Mouse (Mus musculus): ENCODE results near the gene Gm17324.
"Not testable (repeated sequence)": the region's sequence is repeated elsewhere in the genome, so short reads cannot be mapped to it uniquely, and the experiment has no call there.

The Gm17324 gene

DNA sequence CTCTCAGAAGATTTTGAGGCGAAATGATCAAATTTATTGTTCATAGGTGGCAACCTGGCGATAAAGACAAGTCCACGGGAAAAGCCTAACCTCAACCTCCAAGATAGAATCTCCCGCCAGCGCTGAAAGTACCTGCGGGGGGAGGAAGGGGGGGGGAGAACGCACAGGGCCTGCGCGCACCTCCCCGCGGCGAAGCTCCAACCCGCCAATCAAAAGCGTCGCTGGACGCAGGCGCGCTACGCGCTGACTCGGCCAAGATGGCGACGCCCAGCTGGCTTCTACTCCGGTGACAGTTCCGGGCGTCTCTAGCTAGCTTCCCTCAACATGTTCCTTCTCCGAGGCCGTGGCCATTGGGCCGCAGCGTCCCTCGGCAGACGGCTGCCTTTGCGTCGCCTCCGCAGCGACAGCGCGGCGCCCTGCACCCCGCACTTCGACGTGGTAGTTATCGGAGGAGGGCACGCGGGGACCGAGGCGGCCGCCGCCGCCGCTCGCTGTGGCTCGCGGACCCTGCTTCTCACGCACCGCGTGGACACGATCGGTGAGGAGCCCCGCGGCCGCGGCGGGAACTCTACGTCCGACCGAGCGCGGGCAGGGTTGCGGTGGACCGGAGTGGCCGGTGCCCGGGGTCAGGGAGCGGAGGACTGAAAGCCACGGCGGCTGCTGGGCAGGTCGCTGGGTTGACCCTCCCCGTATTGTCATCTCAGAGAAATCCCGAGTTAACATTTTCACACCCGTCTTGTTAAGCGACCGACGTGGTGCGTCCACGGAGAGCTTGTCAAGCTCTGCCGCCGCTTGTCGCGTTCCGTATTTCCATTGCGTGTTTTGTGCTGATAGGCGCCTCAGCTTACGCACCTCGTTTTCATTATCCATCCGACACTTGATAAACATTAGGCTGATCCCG, at the start of gene Gm17324, which contains the start of gene Mto1:
Gene Gm17324 (minus strand): TSS at position 814 of the 901 bp plus-strand sequence.
Gene Mto1 (plus strand): TSS at position 236 of the 901 bp plus-strand sequence.
- peak; percentile 74 for DNase-seq (ENCODE audit: low spot score)

GRCm38 (mm10) chr9:78493171-78493570, 44.6 kb upstream of the Gm17324 start:
- no peak for DNase-seq (ENCODE audit: low spot score)

GRCm38 (mm10) chr9:78492254-78492653, 43.7 kb upstream of the Gm17324 start:
- DNase-seq (ENCODE audit: low spot score) = no peak

GRCm38 (mm10) chr9:78491169-78491568, 42.6 kb upstream of the Gm17324 start:
- DNase-seq (ENCODE audit: low spot score) = no peak

GRCm38 (mm10) chr9:78488890-78489420, 40.4 kb upstream of the Gm17324 start, which contains the start of gene Eef1a1:
Eef1a1 (minus strand) TSS chr9:78489151.
- peak; percentile 35 for DNase-seq (ENCODE audit: low spot score)

DNA sequence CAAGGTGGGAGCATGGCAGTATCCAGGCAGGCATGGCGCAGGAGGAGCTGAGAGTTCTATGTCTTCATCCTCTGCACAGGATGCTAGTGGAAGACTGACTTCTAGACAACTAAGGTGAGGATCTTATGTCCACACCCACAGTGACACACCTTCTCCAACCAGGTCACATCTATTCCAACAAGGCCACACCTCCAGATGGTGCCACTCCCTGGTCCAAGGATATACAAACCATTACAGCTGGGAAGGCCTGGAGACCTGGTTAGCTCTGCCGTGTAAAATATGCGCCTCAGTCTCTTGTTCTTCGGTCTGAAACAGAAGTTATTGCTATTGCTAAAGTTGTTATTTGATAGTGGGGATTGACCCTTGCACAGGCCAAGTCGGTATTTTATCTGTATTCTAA, 39.4 kb upstream of the Gm17324 start:
- not testable (repeated sequence) for DNase-seq (ENCODE audit: low spot score)

DNA sequence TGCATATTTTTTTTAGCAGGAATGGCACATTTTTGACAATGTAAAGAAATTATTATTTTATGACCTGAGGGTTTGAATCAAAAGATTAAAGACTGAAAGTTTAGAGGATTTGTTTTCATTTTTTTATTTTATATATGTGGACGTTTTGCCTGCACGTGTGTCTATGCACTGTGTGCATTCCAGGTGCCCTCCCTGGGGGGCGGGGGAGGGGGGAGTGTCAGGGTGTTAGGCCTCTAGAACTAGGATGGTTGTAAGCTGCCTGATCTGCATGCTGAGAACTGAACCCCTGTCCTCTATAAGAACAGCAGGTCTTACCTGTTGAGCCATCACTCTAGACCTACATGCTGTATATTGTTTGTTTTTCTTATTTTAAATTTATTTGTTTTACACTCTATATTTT, 36.1 kb upstream of the Gm17324 start:
- no peak for DNase-seq (ENCODE audit: low spot score)

GRCm38 (mm10) chr9:78482386-78482785, 33.8 kb upstream of the Gm17324 start:
- no peak for DNase-seq (ENCODE audit: low spot score)

DNA sequence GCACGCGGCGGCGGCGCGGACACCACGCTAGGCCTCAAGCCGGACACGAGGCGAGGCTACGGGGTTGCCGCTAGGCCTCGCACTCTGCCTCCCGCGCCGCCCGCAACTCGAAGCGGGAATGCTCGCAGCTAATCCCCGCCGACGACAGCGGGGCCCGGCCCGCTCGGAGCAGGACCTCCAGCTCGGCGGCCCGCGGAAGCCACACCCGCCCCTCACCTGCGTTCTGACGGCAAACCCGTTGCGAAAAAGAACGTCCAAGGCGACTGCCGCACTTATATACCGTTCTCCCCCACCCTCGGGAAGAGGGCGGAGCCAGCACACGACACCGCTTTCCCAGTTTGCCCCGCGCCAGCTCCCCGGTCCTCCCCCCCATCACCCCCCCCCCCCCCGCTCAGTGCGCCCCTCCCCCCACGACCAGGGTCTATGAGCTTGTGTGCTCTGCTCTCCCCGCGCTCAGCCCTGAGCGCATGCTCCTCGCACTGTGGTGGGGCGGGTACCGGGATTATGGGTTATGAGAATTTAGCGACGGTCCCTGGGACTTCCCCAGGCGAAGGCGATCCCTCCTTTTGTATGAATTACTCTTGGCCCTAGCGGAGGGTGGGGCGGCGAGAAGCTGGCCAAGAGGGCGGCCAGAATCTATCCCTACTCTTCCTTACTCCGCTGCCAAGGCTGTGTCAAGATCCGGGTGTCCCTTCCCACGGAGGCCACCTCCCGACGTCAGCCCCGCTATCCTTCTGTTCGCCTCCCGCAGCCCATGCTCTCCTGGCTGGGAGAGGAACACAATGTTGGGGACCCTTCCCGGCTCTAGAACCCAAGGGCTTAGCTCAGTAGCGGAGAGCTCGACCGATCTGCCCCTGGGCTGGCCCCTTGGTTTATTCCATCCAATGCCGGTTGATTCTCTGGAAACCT, 33.1 kb upstream of the Gm17324 start:
- DNase-seq (ENCODE audit: low spot score) = peak; percentile 98

GRCm38 (mm10) chr9:78480706-78481358, 32.2 kb upstream of the Gm17324 start:
- DNase-seq (ENCODE audit: low spot score) = peak; percentile 55

DNA sequence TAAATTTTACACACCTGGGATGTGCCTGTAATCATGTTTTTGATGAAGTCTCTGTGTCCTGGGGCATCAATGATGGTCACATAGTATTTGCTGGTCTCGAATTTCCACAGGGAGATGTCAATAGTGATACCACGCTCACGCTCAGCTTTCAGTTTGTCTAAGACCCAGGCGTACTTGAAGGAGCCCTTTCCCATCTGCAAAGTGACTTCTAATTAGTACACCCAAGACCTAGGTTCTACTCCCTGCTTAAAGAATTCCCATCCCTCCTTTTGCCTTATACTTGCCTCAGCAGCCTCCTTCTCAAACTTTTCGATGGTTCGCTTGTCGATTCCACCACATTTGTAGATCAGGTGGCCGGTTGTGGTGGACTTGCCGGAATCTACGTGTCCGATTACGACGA, 31.6 kb upstream of the Gm17324 start:
- DNase-seq (ENCODE audit: low spot score) = not testable (repeated sequence)

DNA sequence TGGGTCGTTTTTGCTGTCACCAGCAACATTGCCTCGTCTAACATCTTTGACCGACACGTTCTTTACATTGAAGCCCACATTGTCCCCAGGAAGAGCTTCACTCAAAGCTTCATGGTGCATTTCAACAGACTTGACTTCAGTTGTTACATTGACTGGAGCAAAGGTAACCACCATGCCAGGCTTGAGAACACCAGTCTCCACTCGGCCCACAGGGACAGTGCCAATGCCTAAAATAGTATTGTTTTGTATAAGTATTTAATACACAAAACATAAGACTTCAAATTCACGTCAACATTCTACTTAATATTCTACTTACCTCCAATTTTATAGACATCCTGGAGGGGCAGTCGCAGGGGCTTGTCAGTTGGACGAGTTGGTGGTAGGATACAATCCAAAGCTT, 30.7 kb upstream of the Gm17324 start:
- not testable (repeated sequence) for DNase-seq (ENCODE audit: low spot score)

- DNase-seq (ENCODE audit: low spot score) = not testable (repeated sequence)
Measured at GRCm38 (mm10) chr9:78478009-78478605, 29.5 kb upstream of the Gm17324 start.

DNA sequence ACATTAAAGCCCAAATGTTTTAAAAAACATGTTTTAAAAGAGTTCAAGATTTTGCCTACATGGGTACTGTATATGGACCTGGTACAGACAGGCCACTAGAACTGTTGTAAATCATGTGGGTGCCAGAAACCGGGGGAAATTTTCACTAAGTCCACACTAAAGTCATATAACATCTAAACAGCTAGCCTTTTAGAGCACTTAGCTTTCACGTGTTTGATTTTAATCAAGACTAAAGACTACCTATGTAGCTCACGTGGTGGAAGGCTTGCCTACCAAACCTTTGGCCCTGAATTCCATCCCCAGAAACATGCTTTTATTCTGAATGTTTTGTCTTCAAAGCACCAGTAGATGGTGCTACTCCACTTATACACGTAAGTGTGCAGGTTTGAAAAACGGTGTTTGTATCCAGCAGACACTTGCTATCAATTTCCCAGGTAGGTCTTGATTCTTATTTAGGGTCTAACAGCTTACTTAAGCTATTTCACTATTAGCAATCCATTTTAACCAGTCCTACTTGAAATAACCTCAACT, 28.5 kb upstream of the Gm17324 start:
- no peak for DNase-seq (ENCODE audit: low spot score)

DNA sequence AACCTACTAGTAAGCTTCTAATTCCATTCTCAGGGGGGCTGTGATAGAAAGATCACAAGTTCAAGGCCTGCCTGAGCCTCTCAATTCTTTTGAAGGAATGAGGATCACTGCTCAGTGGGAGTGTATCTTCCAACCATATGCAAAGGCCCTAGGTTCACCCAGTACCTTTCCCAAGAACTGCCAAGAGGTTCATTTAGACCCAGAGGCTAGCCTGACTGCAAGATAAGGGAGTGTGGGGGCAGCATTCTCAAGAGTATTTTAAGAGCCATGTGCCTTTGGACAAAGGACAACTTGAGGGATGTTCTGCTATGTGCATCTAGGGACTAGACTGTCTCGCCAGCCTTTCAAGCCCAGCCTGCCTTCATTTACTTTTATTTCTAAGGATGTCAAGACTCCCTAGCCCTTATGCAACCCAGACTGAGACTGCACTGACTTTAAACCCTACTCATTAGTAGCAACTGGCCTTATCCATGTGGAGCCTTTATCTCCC, 28.0 kb upstream of the Gm17324 start:
- DNase-seq (ENCODE audit: low spot score) = no peak

DNA sequence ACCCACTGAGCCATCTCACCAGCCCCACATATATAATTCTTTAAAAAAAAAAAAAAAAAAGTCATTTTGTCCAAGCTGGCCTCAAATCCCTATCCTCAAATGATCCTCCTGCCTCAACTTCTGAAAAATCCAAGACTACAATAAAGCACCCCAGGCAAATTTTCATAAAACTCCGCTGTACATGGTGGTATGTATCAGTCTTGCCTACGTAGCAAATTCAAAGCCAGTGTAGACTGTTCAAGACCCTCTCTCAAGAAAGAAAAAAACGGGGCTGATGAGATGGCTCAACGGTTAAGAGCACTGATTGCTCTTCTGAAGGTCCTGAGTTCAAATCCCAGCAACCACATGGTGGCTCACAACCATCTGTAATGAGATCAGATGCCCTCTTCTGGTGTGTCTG, 27.3 kb upstream of the Gm17324 start:
- no peak for DNase-seq (ENCODE audit: low spot score)

- no peak for DNase-seq (ENCODE audit: low spot score)
Measured at GRCm38 (mm10) chr9:78475383-78475780, 26.8 kb upstream of the Gm17324 start.

DNA sequence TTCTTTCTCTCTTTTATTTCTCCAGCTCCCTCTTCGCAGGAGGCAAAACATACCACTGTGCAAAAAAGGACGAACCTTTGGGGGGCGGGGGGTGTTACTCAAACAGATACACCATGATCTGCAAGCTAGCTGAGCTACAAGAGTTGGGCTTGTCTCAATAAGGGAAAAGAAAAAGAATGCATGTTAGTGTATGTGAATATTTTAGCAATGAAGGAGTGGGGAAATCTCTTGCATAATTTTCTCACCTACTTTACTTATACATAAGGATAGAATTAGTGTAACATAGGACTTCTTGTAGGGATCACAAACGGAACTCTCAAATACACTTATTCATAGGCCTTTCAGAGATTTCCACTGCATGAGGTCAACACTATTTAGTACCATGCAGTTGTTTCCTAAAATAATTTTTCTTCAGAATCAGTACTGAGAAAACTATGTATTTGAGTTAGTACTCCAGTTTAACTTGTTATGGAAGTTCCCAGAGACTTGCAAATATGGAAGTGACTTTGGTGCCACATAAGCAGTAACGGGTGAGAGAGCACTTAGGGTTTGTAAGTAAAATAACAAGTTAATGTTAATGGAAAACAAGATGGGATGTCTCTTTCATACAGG, 26.3 kb upstream of the Gm17324 start:
- DNase-seq (ENCODE audit: low spot score) = no peak

DNA sequence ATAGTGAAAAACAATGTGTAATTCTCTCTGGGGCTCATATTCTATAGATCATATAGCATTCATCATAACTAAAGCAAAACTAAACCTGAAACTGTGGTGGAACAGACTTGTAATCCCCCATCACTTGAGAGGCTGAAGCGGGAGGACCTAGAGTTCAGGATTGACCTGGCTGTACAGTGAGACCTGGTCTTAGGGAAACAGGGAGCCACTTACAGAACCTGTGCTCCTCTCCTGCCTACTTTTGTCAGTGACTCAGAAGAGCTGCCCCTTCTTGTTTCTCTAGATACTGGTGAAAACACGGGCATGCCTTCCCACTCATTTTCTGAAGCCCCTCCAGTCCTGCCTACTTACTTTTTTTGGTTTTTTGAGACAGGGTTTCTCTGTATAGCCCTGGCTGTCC, 25.7 kb upstream of the Gm17324 start:
- no peak for DNase-seq (ENCODE audit: low spot score)

DNA sequence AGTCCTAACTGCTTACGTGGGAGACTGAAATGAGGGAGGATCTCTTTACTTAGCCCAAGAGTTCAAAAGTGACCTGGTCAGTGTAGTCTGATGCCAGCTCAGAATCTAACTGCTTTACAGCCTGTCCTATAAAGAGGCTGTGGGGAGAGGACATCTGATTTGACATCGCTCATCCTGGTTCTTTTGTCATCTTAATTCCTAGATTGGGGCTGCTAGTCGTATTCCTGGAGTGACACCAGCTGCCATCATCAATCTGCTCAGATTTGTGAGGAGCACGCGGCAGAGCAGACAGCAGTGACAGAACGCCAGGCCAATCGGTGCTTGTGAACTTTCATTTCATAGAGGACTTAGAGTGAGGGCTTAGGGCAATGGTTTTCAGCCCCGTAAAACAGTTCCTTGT, 25.0 kb upstream of the Gm17324 start:
- DNase-seq (ENCODE audit: low spot score) = no peak
